Mouse (Mus musculus): Measurements from ENCODE around the gene Scube3.

Scube3 gene

GRCm38 (mm10) chr17:28177540-28178046 lies 35.7 kb downstream of the Scube3 start:
- no peak for DNase-seq (ENCODE audit: low read depth)

GRCm38 (mm10) chr17:28180331-28180730 lies 38.4 kb downstream of the Scube3 start:
- DNase-seq (ENCODE audit: low read depth) = no peak

DNA sequence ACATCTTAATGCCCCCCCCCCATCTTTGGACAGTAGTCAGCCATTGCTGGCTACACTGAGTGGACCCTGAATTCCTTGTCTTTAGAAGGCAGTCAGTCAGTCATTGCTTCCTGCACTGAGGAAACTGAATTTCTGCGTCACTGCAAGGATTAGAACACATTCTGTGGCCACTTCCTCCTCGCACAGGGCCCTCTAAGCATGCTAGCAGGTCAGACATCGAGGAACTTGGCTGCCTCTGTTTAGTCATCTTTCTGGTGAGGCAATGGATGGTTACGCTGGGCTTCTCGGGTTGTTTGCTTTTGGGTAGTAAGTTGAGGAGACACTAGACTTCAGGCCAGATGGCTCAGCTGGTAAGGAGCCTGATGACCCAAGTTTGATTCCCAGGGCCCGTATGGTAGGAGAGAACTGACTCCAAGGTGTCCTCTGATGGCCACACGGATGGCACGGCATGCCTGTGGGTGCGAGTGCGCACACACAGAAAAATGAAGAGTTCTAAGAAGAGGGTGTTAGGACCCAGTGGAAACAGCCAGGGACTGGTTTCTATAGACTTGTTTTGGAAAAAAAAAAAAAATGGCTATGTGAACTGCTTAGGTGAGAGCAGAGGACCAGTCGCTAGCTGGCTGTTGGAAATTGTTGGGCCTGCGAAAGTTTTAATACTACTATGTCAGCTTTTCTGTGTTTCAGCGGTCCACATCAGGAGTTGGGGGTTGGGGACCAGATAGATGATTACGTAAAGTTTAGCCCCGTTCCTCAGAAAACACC lies 39.0 kb downstream of the Scube3 start:
- DNase-seq (ENCODE audit: low read depth) = peak; percentile 52

DNA sequence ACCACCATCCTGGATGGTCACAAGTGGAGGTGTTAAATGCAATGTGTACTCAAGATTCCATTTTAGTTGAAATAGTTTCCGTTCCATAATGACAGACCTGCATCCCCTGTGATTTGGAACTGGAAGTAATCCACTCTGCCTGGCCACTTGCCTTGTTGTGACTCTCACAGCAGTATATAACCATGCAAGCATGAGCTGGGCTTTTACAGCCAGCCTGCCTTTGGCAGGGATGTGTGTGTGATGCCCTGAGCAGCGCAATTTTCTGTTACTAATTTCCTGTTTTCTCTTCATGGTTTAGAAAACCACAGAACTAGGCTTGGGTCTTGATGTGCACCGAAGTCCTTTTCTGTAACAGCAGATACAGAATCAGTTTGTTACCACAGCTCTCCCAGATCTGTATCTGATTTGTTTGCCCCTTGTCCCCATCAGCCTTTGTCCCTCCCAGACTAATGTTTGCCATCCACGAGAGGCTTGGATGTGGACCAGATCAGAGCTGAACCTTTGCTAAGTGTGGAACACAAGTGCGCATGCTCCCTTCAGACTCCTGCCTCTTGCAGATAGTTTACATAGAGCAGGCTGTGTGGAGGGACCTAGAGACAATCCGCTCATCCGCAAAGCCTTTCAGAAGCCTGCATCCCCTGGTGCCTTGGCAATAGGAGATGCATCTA lies 43.2 kb downstream of the Scube3 start:
- DNase-seq (ENCODE audit: low read depth) = no peak

GRCm38 (mm10) chr17:28188313-28188712 lies 46.4 kb downstream of the Scube3 start:
- DNase-seq (ENCODE audit: low read depth) = no peak

GRCm38 (mm10) chr17:28192754-28193153 lies 50.8 kb downstream of the Scube3 start:
- DNase-seq (ENCODE audit: low read depth) = no peak

GRCm38 (mm10) chr17:28193559-28193958 lies 51.6 kb downstream of the Scube3 start:
- no peak for DNase-seq (ENCODE audit: low read depth)

DNA sequence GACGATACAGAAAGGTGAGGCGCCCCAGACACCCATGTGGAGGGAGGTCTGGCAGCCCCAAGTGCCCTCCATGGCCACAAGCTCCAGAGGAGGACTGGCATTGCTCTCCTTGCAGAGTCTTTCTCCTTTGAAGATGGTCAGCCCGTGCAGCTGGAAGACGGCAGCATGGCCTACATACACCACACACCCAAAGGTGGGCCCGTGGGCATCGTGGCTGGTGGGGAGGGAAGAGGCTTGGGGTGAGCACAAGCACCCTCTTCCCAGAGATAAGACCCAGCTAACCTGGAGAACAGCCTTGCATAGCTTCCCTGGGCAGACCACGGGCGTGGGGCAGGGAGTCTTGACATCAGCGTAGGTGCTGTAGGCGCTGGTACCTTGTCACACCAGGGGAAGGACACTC lies 53.1 kb downstream of the Scube3 start:
- DNase-seq (ENCODE audit: low read depth) = no peak

- no peak for DNase-seq (ENCODE audit: low read depth)
Measured at GRCm38 (mm10) chr17:28197646-28198045, 55.7 kb downstream of the Scube3 start.

DNA sequence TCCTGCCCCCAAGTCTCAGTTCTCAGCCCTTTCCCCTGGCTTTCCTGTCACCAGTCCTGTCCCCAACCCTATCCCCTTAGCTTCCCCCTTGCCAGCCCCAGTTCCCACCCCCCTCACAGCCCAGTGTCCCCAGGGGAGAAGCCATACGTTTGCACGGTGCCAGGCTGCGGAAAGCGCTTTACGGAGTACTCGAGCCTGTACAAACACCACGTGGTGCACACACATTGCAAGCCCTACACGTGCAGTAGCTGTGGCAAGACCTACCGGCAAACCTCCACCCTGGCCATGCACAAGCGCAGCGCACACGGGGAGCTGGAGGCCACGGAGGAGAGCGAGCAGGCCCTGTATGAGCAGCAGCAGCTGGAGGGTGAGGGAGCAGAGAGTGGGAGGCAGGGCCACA lies 60.0 kb downstream of the Scube3 start:
- no peak for DNase-seq (ENCODE audit: low read depth)

DNA sequence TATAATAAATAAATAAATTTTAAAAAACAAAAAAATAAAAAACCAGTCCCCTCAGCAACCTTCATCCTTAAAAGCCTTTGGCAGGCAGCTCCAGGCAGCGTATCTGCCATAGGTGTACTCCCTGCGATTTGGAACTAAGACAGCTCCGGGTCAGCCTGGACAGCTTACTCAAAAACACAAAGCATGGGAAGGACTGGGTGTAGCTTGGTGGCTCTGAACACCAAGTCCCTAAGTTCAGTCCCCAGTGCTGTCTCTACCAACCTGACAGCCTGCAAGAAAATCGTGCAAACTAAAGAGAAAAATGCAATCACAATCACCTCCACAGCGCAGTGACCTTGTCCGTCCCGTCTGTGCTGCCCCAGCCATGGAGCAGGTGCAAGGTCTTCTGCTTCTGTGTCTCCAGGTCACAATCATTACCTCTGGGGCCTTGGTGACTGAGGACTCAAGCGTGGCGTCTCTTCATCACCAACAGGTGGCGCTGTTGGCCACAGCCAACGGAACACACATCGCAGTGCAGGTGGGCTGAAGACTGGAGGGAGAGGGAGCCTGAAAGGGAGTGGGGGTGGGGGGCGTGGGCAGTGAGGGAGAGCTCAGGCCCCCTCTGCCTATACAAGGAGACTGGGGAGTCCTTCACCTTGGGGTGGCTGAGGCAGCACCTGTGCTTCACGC lies 62.2 kb downstream of the Scube3 start:
- DNase-seq (ENCODE audit: low read depth) = no peak

GRCm38 (mm10) chr17:28205443-28205842 lies 63.5 kb downstream of the Scube3 start:
- DNase-seq (ENCODE audit: low read depth) = no peak

GRCm38 (mm10) chr17:28207092-28207491 lies 65.2 kb downstream of the Scube3 start:
- DNase-seq (ENCODE audit: low read depth) = no peak

- peak; percentile 83 for DNase-seq (ENCODE audit: low read depth)
Measured at GRCm38 (mm10) chr17:28207591-28208313, 65.8 kb downstream of the Scube3 start, which contains the start of gene Def6. TSS of gene Def6 (plus strand) at chr17:28207778.

DNA sequence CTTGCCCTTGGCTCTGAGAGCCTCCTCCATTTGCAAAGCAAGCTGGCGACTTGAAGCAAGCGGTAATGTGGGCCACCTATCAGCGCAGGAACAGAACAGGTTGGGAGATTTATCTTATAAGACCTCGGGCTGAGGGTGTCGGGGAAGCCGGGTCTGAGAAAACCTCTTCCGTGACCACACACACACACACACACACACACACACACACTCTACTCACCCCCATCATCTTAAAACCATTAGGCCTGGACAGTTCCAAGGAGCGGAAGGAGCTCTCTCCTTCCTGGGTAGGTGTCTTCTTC lies 66.3 kb downstream of the Scube3 start:
- no peak for DNase-seq (ENCODE audit: low read depth)

DNA sequence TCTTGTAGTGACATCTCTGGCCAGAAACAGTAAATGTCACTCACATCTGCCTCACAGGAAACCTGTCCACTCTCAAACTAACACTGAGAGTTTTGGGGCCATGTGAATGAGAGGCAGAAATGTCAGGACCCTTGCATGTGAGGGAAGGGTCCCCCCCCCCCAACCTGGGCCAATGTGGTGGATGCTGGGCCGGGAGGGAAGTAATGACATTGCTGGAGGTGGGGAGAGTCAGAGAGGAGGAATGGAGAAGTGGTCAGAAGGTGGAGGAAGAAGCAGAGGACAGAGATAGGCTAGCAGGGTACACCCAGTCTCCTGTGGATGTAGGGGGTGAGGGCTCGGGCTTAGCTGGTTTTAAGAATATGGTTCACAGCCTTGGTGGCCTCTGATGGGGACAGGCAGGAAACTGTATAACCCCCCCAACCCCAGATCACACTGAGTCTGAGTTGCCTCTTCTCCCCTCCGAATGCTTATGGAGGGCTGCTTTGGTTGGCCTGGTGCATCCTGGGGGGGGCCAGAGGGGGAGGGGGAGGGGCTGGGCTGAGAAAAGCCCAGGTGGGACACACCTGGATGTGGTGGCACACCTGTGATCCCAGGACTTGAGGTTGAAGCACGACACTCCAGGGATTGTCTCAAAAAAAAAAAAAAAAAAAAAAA lies 67.6 kb downstream of the Scube3 start:
- peak; percentile 26 for DNase-seq (ENCODE audit: low read depth)

DNA sequence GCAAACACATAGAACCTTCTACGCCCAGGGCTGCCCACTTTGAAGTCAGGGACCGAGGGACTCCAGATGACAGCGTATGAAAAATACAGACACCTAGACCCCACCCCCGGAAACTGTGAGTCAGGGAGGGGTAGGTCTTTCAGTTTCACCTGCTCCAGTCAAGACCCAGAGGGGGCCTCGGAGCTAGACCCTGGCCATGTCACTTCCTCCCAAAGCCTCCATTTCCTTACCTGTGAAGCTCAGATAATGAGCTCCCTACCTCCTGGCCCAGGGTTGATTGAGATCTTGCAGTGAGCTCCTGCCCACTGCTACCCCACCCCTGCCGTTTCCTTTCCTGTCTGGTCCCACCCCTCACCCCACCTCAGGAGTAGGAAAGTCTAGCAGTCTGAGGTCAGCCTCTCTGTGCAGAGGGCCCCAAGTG lies 70.0 kb downstream of the Scube3 start:
- DNase-seq (ENCODE audit: low read depth) = peak; percentile 62

GRCm38 (mm10) chr17:28212391-28212790 lies 70.5 kb downstream of the Scube3 start:
- no peak for DNase-seq (ENCODE audit: low read depth)

DNA sequence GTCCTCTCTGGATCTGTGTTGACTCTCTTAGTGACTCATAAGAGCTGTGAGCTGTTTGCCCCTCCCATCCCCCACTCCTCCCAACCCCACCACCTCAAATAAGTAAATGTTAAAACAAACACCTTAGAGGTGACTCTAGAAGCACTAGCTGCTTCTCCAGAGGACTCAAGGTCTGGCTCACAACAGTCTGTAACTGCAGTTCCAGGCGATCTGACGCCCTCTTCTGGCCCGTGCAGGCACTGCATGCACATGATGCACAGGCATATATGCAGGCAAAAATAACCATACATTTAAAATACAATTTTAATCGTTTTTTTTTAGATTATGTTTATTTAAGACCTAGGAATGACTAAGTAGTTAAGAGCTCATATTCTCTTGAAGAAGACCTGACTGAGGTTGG lies 71.3 kb downstream of the Scube3 start:
- DNase-seq (ENCODE audit: low read depth) = peak; percentile 58

DNA sequence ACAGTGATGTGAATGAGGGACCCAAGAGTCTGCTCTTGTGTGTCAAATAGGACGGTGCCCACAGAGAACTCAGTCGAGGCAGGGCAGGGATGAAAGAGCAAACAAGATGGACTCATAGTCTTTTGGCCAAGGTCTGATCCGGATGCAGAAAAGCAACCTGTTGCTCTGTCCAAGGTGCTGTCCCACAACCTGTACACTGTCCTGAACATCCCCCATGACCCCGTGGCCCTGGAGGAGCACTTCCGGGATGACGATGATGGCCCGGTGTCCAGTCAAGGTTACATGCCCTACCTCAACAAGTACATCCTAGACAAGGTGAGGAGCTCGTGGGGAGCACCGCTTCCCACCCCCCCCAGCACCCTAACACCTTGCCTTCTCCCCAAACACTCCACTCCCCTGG lies 74.8 kb downstream of the Scube3 start:
- no peak for DNase-seq (ENCODE audit: low read depth)

DNA sequence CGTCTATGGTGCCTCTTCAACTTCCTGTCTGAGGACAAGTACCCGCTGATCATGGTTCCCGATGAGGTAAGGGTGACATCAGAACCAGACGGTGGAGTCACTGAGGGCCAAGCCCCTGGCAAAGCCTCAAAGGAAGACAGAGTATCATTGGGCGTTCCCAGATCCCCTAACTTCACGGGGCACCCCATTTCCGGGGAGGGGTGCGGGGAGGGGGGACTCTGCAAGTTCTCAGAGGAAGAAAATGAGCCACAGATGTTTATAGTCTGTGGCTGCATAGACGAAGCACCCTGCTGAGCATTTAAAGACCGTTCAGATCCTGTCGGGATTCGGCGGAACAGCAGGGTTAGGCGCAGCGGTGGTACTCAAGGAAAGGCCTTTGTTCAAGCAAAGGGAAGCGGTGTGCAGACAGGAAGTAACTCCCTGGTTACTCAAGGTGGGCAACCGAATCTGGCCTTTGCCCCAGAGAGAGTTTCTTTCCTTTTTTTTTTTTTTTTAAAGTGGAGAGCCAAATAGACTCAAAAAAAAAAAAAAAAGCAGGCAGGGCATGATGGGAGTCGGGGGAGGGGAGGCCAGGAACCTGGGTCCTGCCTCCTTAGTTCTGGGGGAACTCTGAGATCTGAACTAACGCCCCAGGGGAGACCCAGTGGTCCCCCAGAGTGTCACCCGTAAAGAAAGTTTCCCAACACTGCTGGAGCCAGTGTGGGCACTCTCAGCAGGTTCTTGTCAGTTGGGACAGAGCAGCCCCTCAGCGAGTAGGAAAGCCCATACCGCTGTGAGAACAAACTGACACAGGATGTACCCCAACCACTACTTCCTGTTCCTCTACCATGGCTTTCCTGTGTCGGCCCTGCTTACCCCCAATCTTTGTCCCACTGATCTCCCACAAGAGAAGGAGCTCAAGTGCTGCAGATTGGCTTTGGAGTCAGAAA lies 76.0 kb downstream of the Scube3 start:
- peak; percentile 76 for DNase-seq (ENCODE audit: low read depth)
